Mouse (Mus musculus): Measurements from ENCODE around the gene Slit3.

GRCm38 (mm10) chr11:35261562-35262087 lies 140.6 kb downstream of the Slit3 start:
- TF ChIP-seq CTCF (IDR thresholded peaks at IDR 0.05; ENCODE audit: low read depth, low read length) (no peak), GATA1 (IDR thresholded peaks at IDR 0.05; ENCODE audit: borderline replicate concordance, low read length) (no peak), POLR2AphosphoS5 (IDR thresholded peaks at IDR 0.05; ENCODE audit: insufficient replicate concordance, low read depth, low read length) (no peak), TAL1 (conservative IDR thresholded peaks at IDR 0.05; ENCODE audit: low read depth, low read length) (no peak)

Measured in G1E (cell line).